Comparison of ENCODE assay signal across 8 mouse cellular contexts in genomic region chr2:152736748-152737147, GRCm38 (mm10). TPM values are rescaled to one million over a fixed set of nuclear protein-coding genes. Genes with fewer than 3 reads are reported as not detected.
DNase-seq lines count a peak whose midpoint lies in the region; ATAC-seq and TF ChIP-seq lines count a peak whose summit lies in the region.

No protein-coding gene starts in this region.

- no peaks in the 10 kb centered on the region for H3K9me3 ChIP-seq in embryonic facial prominence, embryonic 10.5 days
- no peaks in the 10 kb centered on the region for H3K9me3 ChIP-seq in hindbrain, embryonic 13.5 days
- H3K9me3 ChIP-seq in liver, embryonic 15.5 days (replicated peaks) = no peaks in the 10 kb centered on the region
- H3K9me3 ChIP-seq in stomach, postnatal 0 days (ENCODE audit: control insufficient read depth, low read length) = no peaks in the 10 kb centered on the region

- H3K4me3 ChIP-seq in heart, adult 2 months = peak overlapping the region; percentile 63
- H3K4me3 ChIP-seq in embryonic facial prominence, embryonic 10.5 days = peak overlapping the region; percentile 86
- H3K4me3 ChIP-seq in hindbrain, embryonic 13.5 days = peak overlapping the region; percentile 58
- peak overlapping the region; percentile 65 for H3K4me3 ChIP-seq in liver, embryonic 15.5 days (replicated peaks)
- H3K4me3 ChIP-seq in stomach, postnatal 0 days (ENCODE audit: low read depth, low read length) = peak overlapping the region; percentile 78

- no peak for ATAC-seq in hindbrain, embryonic 13.5 days (ENCODE audit: low FRiP score)
- no peak for ATAC-seq in liver, embryonic 15.5 days (ENCODE audit: insufficient read depth)
- ATAC-seq in stomach, postnatal 0 days (ENCODE audit: low FRiP score, low TSS enrichment) = no peak

- peak overlapping the region; percentile 91 for H3K4me2 ChIP-seq in hindbrain, embryonic 13.5 days
- H3K4me2 ChIP-seq in liver, embryonic 15.5 days = peak overlapping the region; percentile 92
- peak overlapping the region; percentile 86 for H3K4me2 ChIP-seq in stomach, postnatal 0 days (replicated peaks; ENCODE audit: low read depth)

- H3K79me2 ChIP-seq in heart, adult 2 months (replicated peaks; ENCODE audit: control insufficient read depth, insufficient read depth, low read length) = no peaks in the 10 kb centered on the region

- H3K4me1 ChIP-seq in heart, adult 2 months (ENCODE audit: control insufficient read depth, insufficient read depth, low read length) = peaks cover 11% of the 10 kb centered on the region
- peaks cover 95% of the 10 kb centered on the region for H3K4me1 ChIP-seq in embryonic facial prominence, embryonic 10.5 days
- H3K4me1 ChIP-seq in hindbrain, embryonic 13.5 days (replicated peaks) = peaks cover 69% of the 10 kb centered on the region
- H3K4me1 ChIP-seq in liver, embryonic 15.5 days (replicated peaks) = peaks cover 86% of the 10 kb centered on the region
- H3K4me1 ChIP-seq in stomach, postnatal 0 days (replicated peaks; ENCODE audit: control insufficient read depth, insufficient read depth) = 0 out of 2 replicates have a peak, but pooled peaks cover 6% of the 10 kb centered on the region

- H3K27ac ChIP-seq in heart, adult 2 months = peak overlapping the region; percentile 90
- peak overlapping the region; percentile 96 for H3K27ac ChIP-seq in embryonic facial prominence, embryonic 10.5 days (replicated peaks)
- H3K27ac ChIP-seq in hindbrain, embryonic 13.5 days = peak overlapping the region; percentile 85
- H3K27ac ChIP-seq in liver, embryonic 15.5 days (replicated peaks) = peak overlapping the region; percentile 79
- peak overlapping the region; percentile 95 for H3K27ac ChIP-seq in stomach, postnatal 0 days (replicated peaks)

- peak; percentile 51 to 65 for DNase-seq in heart, adult 2 months
- no peak for DNase-seq in heart, postnatal 4 days
- peak; percentile 82 for DNase-seq in MN1 (ENCODE audit: low spot score)
- DNase-seq in embryonic facial prominence, embryonic 10.5 days (ENCODE audit: low spot score) = peak; percentile 55
- peak; percentile 45 for DNase-seq in stomach, postnatal 0 days (ENCODE audit: low spot score)
- no peak for DNase-seq in testis, postnatal 14 days (ENCODE audit: low spot score)

- TF ChIP-seq POLR2A in heart, adult 2 months (IDR thresholded peaks at IDR 0.05; ENCODE audit: insufficient read depth, low read depth, low read length) = 0 out of 2 replicates have a peak, but pooled peaks have one; percentile 16

- TF ChIP-seq CTCF in heart, adult 2 months (IDR thresholded peaks at IDR 0.05) = no peak
- no peak for TF ChIP-seq CTCF in stomach, postnatal 0 days (IDR thresholded peaks at IDR 0.05; ENCODE audit: low read depth)

- no peak for TF ChIP-seq EP300 in heart, adult 2 months (IDR thresholded peaks at IDR 0.05; ENCODE audit: insufficient read depth, low read depth, low read length)
- no peak for TF ChIP-seq EP300 in stomach, postnatal 0 days (optimal IDR thresholded peaks at IDR 0.05)

- 4% methylated on average over 22 of the region's 22 CpGs for WGBS in heart, adult 2 months
- WGBS in embryonic facial prominence, embryonic 10.5 days = under 1% methylated on average over 22 of the region's 22 CpGs
- WGBS in hindbrain, embryonic 13.5 days = under 1% methylated on average over 22 of the region's 22 CpGs
- under 1% methylated on average over 22 of the region's 22 CpGs for WGBS in liver, embryonic 15.5 days (ENCODE audit: insufficient replicate concordance)
- WGBS in stomach, postnatal 0 days = under 1% methylated on average over 22 of the region's 22 CpGs

- no peaks in the 10 kb centered on the region for H3K27me3 ChIP-seq in heart, adult 2 months (ENCODE audit: control insufficient read depth, insufficient read depth, low read length)
- no peaks in the 10 kb centered on the region for H3K27me3 ChIP-seq in embryonic facial prominence, embryonic 10.5 days (replicated peaks; ENCODE audit: low read depth, poor library complexity, severe bottlenecking)
- H3K27me3 ChIP-seq in hindbrain, embryonic 13.5 days = no peaks in the 10 kb centered on the region
- H3K27me3 ChIP-seq in liver, embryonic 15.5 days = peaks cover 37% of the 10 kb centered on the region
- no peaks in the 10 kb centered on the region for H3K27me3 ChIP-seq in stomach, postnatal 0 days (ENCODE audit: control insufficient read depth, insufficient read depth, low read length)

- intact Hi-C loops in heart, adult 2 months (cut with DNase I) = loop anchor here (1.0 kb wide), 2 partner anchors 12 to 50 kb away; no protein-coding TSS in a partner anchor

- no peaks in the 10 kb centered on the region for H3K36me3 ChIP-seq in heart, adult 2 months (ENCODE audit: control insufficient read depth, insufficient read depth, low read length)
- peaks cover 11% of the 10 kb centered on the region for H3K36me3 ChIP-seq in embryonic facial prominence, embryonic 10.5 days (replicated peaks)
- no peaks in the 10 kb centered on the region for H3K36me3 ChIP-seq in hindbrain, embryonic 13.5 days
- H3K36me3 ChIP-seq in liver, embryonic 15.5 days (replicated peaks) = no peaks in the 10 kb centered on the region
- no peaks in the 10 kb centered on the region for H3K36me3 ChIP-seq in stomach, postnatal 0 days (ENCODE audit: control insufficient read depth, insufficient read depth, low read length)

- H3K9ac ChIP-seq in heart, adult 2 months (ENCODE audit: low read depth, low read length) = peak overlapping the region; percentile 98
- peak overlapping the region; percentile 79 for H3K9ac ChIP-seq in hindbrain, embryonic 13.5 days
- peak overlapping the region; percentile 62 for H3K9ac ChIP-seq in liver, embryonic 15.5 days
- H3K9ac ChIP-seq in stomach, postnatal 0 days (ENCODE audit: low read length) = peak overlapping the region; percentile 90

RNA-seq across cellular contexts. Expression of gene Id1, which starts 0.7 kb away (rescaled TPM):
- 10 to 100 TPM; 56.5 to 59.8 TPM for total RNA-seq in heart, adult 2 months (2021)
- polyA plus RNA-seq in heart, adult 2 months (2012; rRNA removed) = 74.7 and 113 TPM in 2 replicates
- 10 to 100 TPM; 71.8 to 76.6 TPM for total RNA-seq in heart, postnatal 4 days (2021)
- 161 and 182 TPM in 2 replicates for polyA plus RNA-seq in embryonic facial prominence, embryonic 10.5 days (2016; fragmentation: Nextera tagmentation; extraction: Ambion mirVana)
- 68.7 and 87.0 TPM in 2 replicates for polyA plus RNA-seq in hindbrain, embryonic 13.5 days (2015; fragmentation: Nextera tagmentation; extraction: Ambion mirVana)
- 20.5 and 20.9 TPM in 2 replicates for polyA plus RNA-seq in liver, embryonic 15.5 days (2015; fragmentation: Nextera tagmentation; extraction: Ambion mirVana)
- polyA plus RNA-seq in stomach, postnatal 0 days (2015; fragmentation: Nextera tagmentation; extraction: Ambion mirVana) = 191 and 228 TPM in 2 replicates

RNA-seq across cellular contexts. Expression of gene Cox4i2, which starts 17.2 kb away (rescaled TPM):
- total RNA-seq in heart, adult 2 months (2021) = 10 to 100 TPM; 12.1 to 18.0 TPM
- polyA plus RNA-seq in heart, adult 2 months (2012; rRNA removed) = 12.0 and 13.2 TPM in 2 replicates
- total RNA-seq in heart, postnatal 4 days (2021) = 10 to 100 TPM; 13.7 to 15.1 TPM
- polyA plus RNA-seq in embryonic facial prominence, embryonic 10.5 days (2016; fragmentation: Nextera tagmentation; extraction: Ambion mirVana) = 9.9 and 10.1 TPM in 2 replicates
- polyA plus RNA-seq in hindbrain, embryonic 13.5 days (2015; fragmentation: Nextera tagmentation; extraction: Ambion mirVana) = 4.6 and 5.4 TPM in 2 replicates
- polyA plus RNA-seq in liver, embryonic 15.5 days (2015; fragmentation: Nextera tagmentation; extraction: Ambion mirVana) = 1.0 and 1.1 TPM in 2 replicates
- 9.8 and 10.6 TPM in 2 replicates for polyA plus RNA-seq in stomach, postnatal 0 days (2015; fragmentation: Nextera tagmentation; extraction: Ambion mirVana)

RNA-seq across cellular contexts. Expression of gene Mcts2, which starts 49.9 kb away (rescaled TPM):
- 10 to 100 TPM; 14.8 to 18.2 TPM for total RNA-seq in heart, adult 2 months (2021)
- 8.6 and 12.1 TPM in 2 replicates for polyA plus RNA-seq in heart, adult 2 months (2012; rRNA removed)
- 10 to 100 TPM; 19.9 to 20.2 TPM for total RNA-seq in heart, postnatal 4 days (2021)
- polyA plus RNA-seq in embryonic facial prominence, embryonic 10.5 days (2016; fragmentation: Nextera tagmentation; extraction: Ambion mirVana) = 37.6 and 40.2 TPM in 2 replicates
- 39.4 and 47.2 TPM in 2 replicates for polyA plus RNA-seq in hindbrain, embryonic 13.5 days (2015; fragmentation: Nextera tagmentation; extraction: Ambion mirVana)
- 12.1 and 12.4 TPM in 2 replicates for polyA plus RNA-seq in liver, embryonic 15.5 days (2015; fragmentation: Nextera tagmentation; extraction: Ambion mirVana)
- polyA plus RNA-seq in stomach, postnatal 0 days (2015; fragmentation: Nextera tagmentation; extraction: Ambion mirVana) = 22.9 and 23.4 TPM in 2 replicates

Comparison
In these comparisons a context has a peak if more than half of its experiments do, and no peak if none do; other contexts are left out.
1. DNase-seq: peak in heart, adult 2 months (2 of 2), MN1 (single experiment), embryonic facial prominence, embryonic 10.5 days (single experiment) and stomach, postnatal 0 days (single experiment); none in heart, postnatal 4 days (single experiment) and testis, postnatal 14 days (single experiment).
2. Peak in every context shown above with its lines, with median percentiles within 50 percentile points of each other: H3K27ac ChIP-seq, H3K4me3 ChIP-seq, H3K9ac ChIP-seq and H3K4me2 ChIP-seq.